Mouse (Mus musculus) heart, adult 11 months (tissue): ENCODE measurements around the gene Fam170b.

Source experiments
- DNase-seq: peaks from one replicate; pipeline ENCODE4 v3.0.0; 2022

The Fam170b gene

GRCm38 (mm10) chr14:32833847-32834246, at the start of gene Fam170b:
Fam170b (plus strand) TSS chr14:32833962.
- DNase-seq: peak; percentile 62

GRCm38 (mm10) chr14:32784130-32784747, 49.5 kb upstream of the Fam170b start:
- DNase-seq: peak; percentile 94

GRCm38 (mm10) chr14:32784748-32785134, 49.0 kb upstream of the Fam170b start:
- DNase-seq: peak; percentile 45

GRCm38 (mm10) chr14:32785556-32786130, 48.1 kb upstream of the Fam170b start, which contains the start of gene Tmem273:
Tmem273 (plus strand) TSS chr14:32785963.
- DNase-seq: peak; percentile 96

- DNase-seq: peak; percentile 60
These were observed 46.1 kb upstream of the Fam170b start for GRCm38 (mm10) chr14:32787691-32788090.

GRCm38 (mm10) chr14:32796375-32796774, 37.4 kb upstream of the Fam170b start:
- peak; percentile 77 for DNase-seq

GRCm38 (mm10) chr14:32797803-32798202, 36.0 kb upstream of the Fam170b start:
- no peak for DNase-seq

GRCm38 (mm10) chr14:32798355-32798754, 35.4 kb upstream of the Fam170b start:
- peak; percentile 41 for DNase-seq

GRCm38 (mm10) chr14:32800048-32800447, 33.7 kb upstream of the Fam170b start:
- peak; percentile 76 for DNase-seq

- peak; percentile 88 for DNase-seq
These were observed 32.6 kb upstream of the Fam170b start for GRCm38 (mm10) chr14:32801016-32801661.

GRCm38 (mm10) chr14:32801662-32802024, 32.1 kb upstream of the Fam170b start:
- peak; percentile 79 for DNase-seq

GRCm38 (mm10) chr14:32810111-32810510, 23.7 kb upstream of the Fam170b start:
- DNase-seq: no peak

- DNase-seq: peak; percentile 93
These were observed 21.3 kb upstream of the Fam170b start for GRCm38 (mm10) chr14:32812429-32812828.

- no peak for DNase-seq
These were observed 18.8 kb upstream of the Fam170b start for GRCm38 (mm10) chr14:32814961-32815360.

GRCm38 (mm10) chr14:32816533-32816932, 17.2 kb upstream of the Fam170b start:
- DNase-seq: peak; percentile 75

GRCm38 (mm10) chr14:32817258-32817657, 16.5 kb upstream of the Fam170b start:
- DNase-seq: peak; percentile 95

- DNase-seq: peak; percentile 93
These were observed 14.5 kb upstream of the Fam170b start for GRCm38 (mm10) chr14:32819297-32819696.

GRCm38 (mm10) chr14:32822812-32823211, 10.9 kb upstream of the Fam170b start:
- DNase-seq: peak; percentile 78

GRCm38 (mm10) chr14:32823861-32824260, 9.9 kb upstream of the Fam170b start:
- peak; percentile 75 for DNase-seq

- peak; percentile 77 for DNase-seq
These were observed 9.3 kb upstream of the Fam170b start for GRCm38 (mm10) chr14:32824267-32825150.

GRCm38 (mm10) chr14:32825426-32826032, 8.2 kb upstream of the Fam170b start:
- DNase-seq: peak; percentile 96

GRCm38 (mm10) chr14:32827165-32827564, 6.6 kb upstream of the Fam170b start:
- DNase-seq: peak; percentile 98
